Mouse (Mus musculus) gastrocnemius, postnatal 10 days (tissue): ENCODE data around the gene Ecpas. TPM values are rescaled to one million over a fixed set of nuclear protein-coding genes. Genes with fewer than 3 reads are reported as not detected.

ENCODE experiments used
- DNase-seq: peaks from one replicate; pipeline ENCODE4 v3.0.0; 2021; ENCODE audit warnings: mixed read lengths
- long read RNA-seq, 2 experiments: library from polyadenylated mRNA; stranded (forward); transcript quantifications; one replicate each; pipeline ENCODE4 v2.0.0; 2021
- total RNA-seq, 2 experiments: library from RNA; stranded (reverse); gene quantifications; 2 replicates each; pipeline ENCODE4 v1.2.3; 2021

Gene Ecpas
- total RNA-seq: 100 to 1,000 TPM; 218 to 227 TPM
- long read RNA-seq, experiment 1, full-length matches to known transcripts: 16 of 177 reads
- long read RNA-seq, experiment 1, partial matches to known transcripts: 26 of 177 reads
- long read RNA-seq, experiment 1, other reads (novel, unspliced or antisense): 135 of 177 reads
- long read RNA-seq, experiment 2, full-length matches to known transcripts: 6 of 149 reads
- long read RNA-seq, experiment 2, partial matches to known transcripts: 26 of 149 reads
- long read RNA-seq, experiment 2, other reads (novel, unspliced or antisense): 117 of 149 reads

GRCm38 (mm10) chr4:58912629-58913335 is at the start of gene Ecpas:
Gene Ecpas, minus strand, starts transcription at chr4:58912749.
- peak; percentile 79 for DNase-seq

- no peak for DNase-seq
Observed at GRCm38 (mm10) chr4:58961719-58962118, 49.2 kb upstream of the Ecpas start.

GRCm38 (mm10) chr4:58952630-58953029 is 40.1 kb upstream of the Ecpas start:
- no peak for DNase-seq

GRCm38 (mm10) chr4:58948391-58948790 is 35.8 kb upstream of the Ecpas start:
- no peak for DNase-seq

- no peak for DNase-seq
Observed at GRCm38 (mm10) chr4:58944695-58945094, 32.1 kb upstream of the Ecpas start.

GRCm38 (mm10) chr4:58944206-58944553 is 31.6 kb upstream of the Ecpas start:
- no peak for DNase-seq

- DNase-seq: peak; percentile 84
Observed at GRCm38 (mm10) chr4:58943420-58944205, 31.1 kb upstream of the Ecpas start, which contains the start of gene Zkscan16. Gene Zkscan16, plus strand, starts transcription at chr4:58943628.

- no peak for DNase-seq
Observed at GRCm38 (mm10) chr4:58942942-58943341, 30.4 kb upstream of the Ecpas start.

- no peak for DNase-seq
Observed at GRCm38 (mm10) chr4:58941638-58942037, 29.1 kb upstream of the Ecpas start.

GRCm38 (mm10) chr4:58935846-58936245 is 23.3 kb upstream of the Ecpas start:
- DNase-seq: no peak

- peak; percentile 40 for DNase-seq
Observed at GRCm38 (mm10) chr4:58934746-58935476, 22.4 kb upstream of the Ecpas start.

GRCm38 (mm10) chr4:58934308-58934707 is 21.8 kb upstream of the Ecpas start:
- DNase-seq: no peak

GRCm38 (mm10) chr4:58932541-58932940 is 20.0 kb upstream of the Ecpas start:
- DNase-seq: no peak

- DNase-seq: no peak
Observed at GRCm38 (mm10) chr4:58927661-58928060, 15.1 kb upstream of the Ecpas start.

GRCm38 (mm10) chr4:58926120-58926519 is 13.6 kb upstream of the Ecpas start:
- no peak for DNase-seq

GRCm38 (mm10) chr4:58925664-58926063 is 13.1 kb upstream of the Ecpas start:
- DNase-seq: no peak

GRCm38 (mm10) chr4:58923933-58924332 is 11.4 kb upstream of the Ecpas start:
- no peak for DNase-seq

GRCm38 (mm10) chr4:58915081-58915826 is 2.7 kb upstream of the Ecpas start:
- no peak for DNase-seq

- no peak for DNase-seq
Observed at GRCm38 (mm10) chr4:58913336-58914026, 932 bp upstream of the Ecpas start.

GRCm38 (mm10) chr4:58911831-58912628 is 519 bp downstream of the Ecpas start:
- peak; percentile 77 for DNase-seq
